Mouse (Mus musculus): ENCODE results near the gene Actn3. TPM values are rescaled to one million over a fixed set of nuclear protein-coding genes. Genes with fewer than 3 reads are reported as not detected.

Gene Actn3
- polyA plus RNA-seq (2014; fragmentation: Illumina TruSeq; extraction: RNeasy Lipid Tissue Mini Kit (QIAGEN cat#74804); ENCODE audit: low read depth, low replicate concordance), result 2.0 TPM

GRCm38 (mm10) chr19:4877785-4878184 lies at the start of gene Actn3:
Gene Actn3 (minus strand): TSS chr19:4877909.

GRCm38 (mm10) chr19:4905979-4906794 lies 28.5 kb upstream of the Actn3 start, which contains the start of gene Bbs1:
Gene Bbs1 (minus strand): TSS chr19:4906628.

GRCm38 (mm10) chr19:4878405-4879323 lies 955 bp upstream of the Actn3 start, which contains the start of gene Zdhhc24:
Gene Zdhhc24 (plus strand): TSS chr19:4878668.

GRCm38 (mm10) chr19:4854552-4855469 lies 22.9 kb downstream of the Actn3 start, which contains the start of gene Ctsf:
Gene Ctsf (plus strand): TSS chr19:4855130.

GRCm38 (mm10) chr19:4839149-4839548 lies 38.6 kb downstream of the Actn3 start, which contains the start of the genes Ccs and Ccdc87:
Gene Ccs (minus strand): TSS chr19:4839332.
Gene Ccdc87 (plus strand): TSS chr19:4839366.

Other genes starting within 250 kb of the Actn3 start
- gene Gm960, start 179.2 kb downstream of the Actn3 start, polyA plus RNA-seq (2014; fragmentation: Illumina TruSeq; extraction: RNeasy Lipid Tissue Mini Kit (QIAGEN cat#74804); ENCODE audit: low read depth, low replicate concordance), result not detected
- not detected for gene Sptbn2, start 166.7 kb downstream of the Actn3 start, polyA plus RNA-seq (2014; fragmentation: Illumina TruSeq; extraction: RNeasy Lipid Tissue Mini Kit (QIAGEN cat#74804); ENCODE audit: low read depth, low replicate concordance)
- gene Rbm4b, start 121.4 kb downstream of the Actn3 start, polyA plus RNA-seq (2014; fragmentation: Illumina TruSeq; extraction: RNeasy Lipid Tissue Mini Kit (QIAGEN cat#74804); ENCODE audit: low read depth, low replicate concordance), result 20.7 TPM
- 13.5 TPM for gene Rbm4, start 84.0 kb downstream of the Actn3 start, polyA plus RNA-seq (2014; fragmentation: Illumina TruSeq; extraction: RNeasy Lipid Tissue Mini Kit (QIAGEN cat#74804); ENCODE audit: low read depth, low replicate concordance)
- gene Gm21992, start 66.3 kb downstream of the Actn3 start, polyA plus RNA-seq (2014; fragmentation: Illumina TruSeq; extraction: RNeasy Lipid Tissue Mini Kit (QIAGEN cat#74804); ENCODE audit: low read depth, low replicate concordance), result 1.9 TPM
- 6.0 TPM for gene Rbm14, start 66.3 kb downstream of the Actn3 start, polyA plus RNA-seq (2014; fragmentation: Illumina TruSeq; extraction: RNeasy Lipid Tissue Mini Kit (QIAGEN cat#74804); ENCODE audit: low read depth, low replicate concordance)
- gene Ccs, start 38.6 kb downstream of the Actn3 start, polyA plus RNA-seq (2014; fragmentation: Illumina TruSeq; extraction: RNeasy Lipid Tissue Mini Kit (QIAGEN cat#74804); ENCODE audit: low read depth, low replicate concordance), result 1.8 TPM
- not detected for gene Ccdc87, start 38.5 kb downstream of the Actn3 start, polyA plus RNA-seq (2014; fragmentation: Illumina TruSeq; extraction: RNeasy Lipid Tissue Mini Kit (QIAGEN cat#74804); ENCODE audit: low read depth, low replicate concordance)
- gene Ctsf, start 22.8 kb downstream of the Actn3 start, polyA plus RNA-seq (2014; fragmentation: Illumina TruSeq; extraction: RNeasy Lipid Tissue Mini Kit (QIAGEN cat#74804); ENCODE audit: low read depth, low replicate concordance), result 112 TPM
- 38.0 TPM for gene Zdhhc24, start 759 bp upstream of the Actn3 start, polyA plus RNA-seq (2014; fragmentation: Illumina TruSeq; extraction: RNeasy Lipid Tissue Mini Kit (QIAGEN cat#74804); ENCODE audit: low read depth, low replicate concordance)
- 4.8 TPM for gene Bbs1, start 28.7 kb upstream of the Actn3 start, polyA plus RNA-seq (2014; fragmentation: Illumina TruSeq; extraction: RNeasy Lipid Tissue Mini Kit (QIAGEN cat#74804); ENCODE audit: low read depth, low replicate concordance)
- gene Dpp3, start 50.4 kb upstream of the Actn3 start, polyA plus RNA-seq (2014; fragmentation: Illumina TruSeq; extraction: RNeasy Lipid Tissue Mini Kit (QIAGEN cat#74804); ENCODE audit: low read depth, low replicate concordance), result 4.0 TPM
- 4.0 TPM for gene Peli3, start 65.2 kb upstream of the Actn3 start, polyA plus RNA-seq (2014; fragmentation: Illumina TruSeq; extraction: RNeasy Lipid Tissue Mini Kit (QIAGEN cat#74804); ENCODE audit: low read depth, low replicate concordance)
- gene Mrpl11, start 84.2 kb upstream of the Actn3 start, polyA plus RNA-seq (2014; fragmentation: Illumina TruSeq; extraction: RNeasy Lipid Tissue Mini Kit (QIAGEN cat#74804); ENCODE audit: low read depth, low replicate concordance), result 25.5 TPM
- not detected for gene Npas4, start 112.4 kb upstream of the Actn3 start, polyA plus RNA-seq (2014; fragmentation: Illumina TruSeq; extraction: RNeasy Lipid Tissue Mini Kit (QIAGEN cat#74804); ENCODE audit: low read depth, low replicate concordance)
- gene Slc29a2, start 146.0 kb upstream of the Actn3 start, polyA plus RNA-seq (2014; fragmentation: Illumina TruSeq; extraction: RNeasy Lipid Tissue Mini Kit (QIAGEN cat#74804); ENCODE audit: low read depth, low replicate concordance), result not detected
- gene B4gat1, start 160.9 kb upstream of the Actn3 start, polyA plus RNA-seq (2014; fragmentation: Illumina TruSeq; extraction: RNeasy Lipid Tissue Mini Kit (QIAGEN cat#74804); ENCODE audit: low read depth, low replicate concordance), result 27.2 TPM
- 1.1 TPM for gene AC124502.3, start 161.0 kb upstream of the Actn3 start, polyA plus RNA-seq (2014; fragmentation: Illumina TruSeq; extraction: RNeasy Lipid Tissue Mini Kit (QIAGEN cat#74804); ENCODE audit: low read depth, low replicate concordance)
- not detected for gene Brms1, start 163.4 kb upstream of the Actn3 start, polyA plus RNA-seq (2014; fragmentation: Illumina TruSeq; extraction: RNeasy Lipid Tissue Mini Kit (QIAGEN cat#74804); ENCODE audit: low read depth, low replicate concordance)
- gene Rin1, start 172.6 kb upstream of the Actn3 start, polyA plus RNA-seq (2014; fragmentation: Illumina TruSeq; extraction: RNeasy Lipid Tissue Mini Kit (QIAGEN cat#74804); ENCODE audit: low read depth, low replicate concordance), result 0.23 TPM
- 0.41 TPM for gene Cd248, start 190.2 kb upstream of the Actn3 start, polyA plus RNA-seq (2014; fragmentation: Illumina TruSeq; extraction: RNeasy Lipid Tissue Mini Kit (QIAGEN cat#74804); ENCODE audit: low read depth, low replicate concordance)
- gene Tmem151a, start 207.6 kb upstream of the Actn3 start, polyA plus RNA-seq (2014; fragmentation: Illumina TruSeq; extraction: RNeasy Lipid Tissue Mini Kit (QIAGEN cat#74804); ENCODE audit: low read depth, low replicate concordance), result not detected
- 23.0 TPM for gene Yif1a, start 210.6 kb upstream of the Actn3 start, polyA plus RNA-seq (2014; fragmentation: Illumina TruSeq; extraction: RNeasy Lipid Tissue Mini Kit (QIAGEN cat#74804); ENCODE audit: low read depth, low replicate concordance)
- not detected for gene Cnih2, start 220.6 kb upstream of the Actn3 start, polyA plus RNA-seq (2014; fragmentation: Illumina TruSeq; extraction: RNeasy Lipid Tissue Mini Kit (QIAGEN cat#74804); ENCODE audit: low read depth, low replicate concordance)
- 6.5 TPM for gene Rab1b, start 229.2 kb upstream of the Actn3 start, polyA plus RNA-seq (2014; fragmentation: Illumina TruSeq; extraction: RNeasy Lipid Tissue Mini Kit (QIAGEN cat#74804); ENCODE audit: low read depth, low replicate concordance)
- 0.58 TPM for gene Klc2, start 240.7 kb upstream of the Actn3 start, polyA plus RNA-seq (2014; fragmentation: Illumina TruSeq; extraction: RNeasy Lipid Tissue Mini Kit (QIAGEN cat#74804); ENCODE audit: low read depth, low replicate concordance)